Mouse (Mus musculus): ENCODE data around the gene Bcas2.

DNA sequence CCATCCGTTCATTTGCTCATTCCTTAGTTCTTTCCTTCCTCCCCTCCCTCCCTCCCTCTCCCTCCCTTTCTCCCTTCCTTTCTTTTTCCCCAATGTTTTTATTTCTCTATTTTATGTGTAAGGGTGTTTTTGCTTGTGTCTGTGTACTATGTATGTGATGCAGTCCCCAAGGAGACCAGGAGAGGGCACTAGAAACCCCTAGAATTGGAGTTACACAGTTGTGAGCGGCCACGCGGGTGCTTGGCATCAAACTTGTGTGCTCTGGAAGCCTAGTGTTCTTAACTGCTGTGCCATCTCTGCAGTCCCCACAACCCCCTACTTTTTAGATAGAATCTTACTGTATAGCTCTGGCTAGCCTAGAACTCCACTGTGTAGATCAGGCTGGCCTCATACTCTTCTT lies 52.3 kb downstream of the Bcas2 start:
- peak; percentile 49 for TF ChIP-seq CTCF (IDR thresholded peaks at IDR 0.05)
- TF ChIP-seq POLR2A (IDR thresholded peaks at IDR 0.05; ENCODE audit: insufficient read depth, low read depth, low read length), result no peak
- no peak for TF ChIP-seq EP300 (IDR thresholded peaks at IDR 0.05; ENCODE audit: insufficient read depth, low read depth, low read length)

Data from heart, adult 2 months (tissue).